Mouse (Mus musculus) thymus, adult 2 months (tissue): ENCODE measurements at regions not wholly inside any gene's neighbourhood (a gene's known extent, or its start where the extent isn't known, plus 50 kb on each side); places are given as distances from the start of the nearest gene placed in this dataset.

Experiments
- CTCF ChIP-seq: fragments of 200-500 bp; IDR thresholded peaks from 2 replicates; pipeline ENCODE4 v1.5.1; 2012; ENCODE audit warnings: mild to moderate bottlenecking, control low read depth, low read length, moderate library complexity, borderline replicate concordance; ENCODE audit not compliant: control insufficient read depth, poor library complexity, insufficient read depth; ENCODE audit errors: extremely low read depth
- POLR2A ChIP-seq: fragments of 200-500 bp; IDR thresholded peaks from 2 replicates; pipeline ENCODE4 v1.6.1; 2012; ENCODE audit warnings: mild to moderate bottlenecking, low read length, control low read depth, moderate library complexity; ENCODE audit not compliant: control insufficient read depth, poor library complexity, insufficient read depth; ENCODE audit errors: extremely low read depth

DNA sequence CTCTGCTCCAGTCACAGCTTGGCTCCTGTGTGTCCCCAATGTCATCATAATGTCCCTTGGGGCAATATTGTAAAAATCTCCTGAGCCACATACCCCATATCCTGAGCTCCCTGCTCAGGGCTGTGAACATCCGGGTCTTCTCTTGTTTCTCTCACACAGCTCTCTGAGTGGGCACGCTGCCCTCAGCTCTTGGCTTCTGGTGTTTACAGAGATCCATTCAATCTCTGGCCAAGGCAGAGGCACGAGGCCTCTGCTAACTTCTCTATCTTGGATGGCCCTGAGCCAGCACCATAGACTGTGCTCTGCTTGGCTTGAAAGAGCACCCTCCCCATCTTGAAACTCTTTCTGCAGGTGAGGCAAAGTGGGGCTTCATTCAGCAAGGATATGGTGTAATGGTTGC, 238.2 kb downstream of the Gm26897 start:
- TF ChIP-seq CTCF (no peak), POLR2A (no peak)
